Mouse (Mus musculus) gastrocnemius, postnatal 10 days (tissue): ENCODE results near the gene Gpc3. TPM values are rescaled to one million over a fixed set of nuclear protein-coding genes. Genes with fewer than 3 reads are reported as not detected.
"Not testable (repeated sequence)": the region's sequence is repeated elsewhere in the genome, so short reads cannot be mapped to it uniquely, and the experiment has no call there.

Experiments
- DNase-seq: peaks from one replicate; pipeline ENCODE4 v3.0.0; 2021; ENCODE audit warnings: mixed read lengths
- total RNA-seq, 2 experiments: library from RNA; stranded (reverse); gene quantifications; 2 replicates each; pipeline ENCODE4 v1.2.3; 2021

Gene Gpc3
- total RNA-seq, 2 experiments from 2014 or later = 92.2 to 118 TPM

- DNase-seq = no peak
Measured at GRCm38 (mm10) chrX:52412936-52413335, 200.8 kb downstream of the Gpc3 start.

GRCm38 (mm10) chrX:52401188-52401587, 212.6 kb downstream of the Gpc3 start:
- no peak for DNase-seq

- no peak for DNase-seq
Measured at GRCm38 (mm10) chrX:52375129-52375528, 238.6 kb downstream of the Gpc3 start.

GRCm38 (mm10) chrX:52374209-52374608, 239.5 kb downstream of the Gpc3 start:
- DNase-seq = no peak

GRCm38 (mm10) chrX:52372436-52372835, 241.3 kb downstream of the Gpc3 start:
- no peak for DNase-seq

GRCm38 (mm10) chrX:52369938-52370758, 243.6 kb downstream of the Gpc3 start:
- DNase-seq = no peak

- DNase-seq = no peak
Measured at GRCm38 (mm10) chrX:52369304-52369937, 244.3 kb downstream of the Gpc3 start.

GRCm38 (mm10) chrX:52366826-52367225, 246.9 kb downstream of the Gpc3 start:
- DNase-seq = no peak

- DNase-seq = no peak
Measured at GRCm38 (mm10) chrX:52365790-52366189, 248.0 kb downstream of the Gpc3 start.

GRCm38 (mm10) chrX:52362241-52363011, 251.3 kb downstream of the Gpc3 start:
- DNase-seq = no peak

GRCm38 (mm10) chrX:52352981-52353380, 260.8 kb downstream of the Gpc3 start:
- DNase-seq = no peak

- not testable (repeated sequence) for DNase-seq
Measured at GRCm38 (mm10) chrX:52350631-52351030, 263.1 kb downstream of the Gpc3 start.

GRCm38 (mm10) chrX:52348773-52349172, 265.0 kb downstream of the Gpc3 start:
- no peak for DNase-seq

GRCm38 (mm10) chrX:52344018-52344417, 269.7 kb downstream of the Gpc3 start:
- no peak for DNase-seq

GRCm38 (mm10) chrX:52340251-52340650, 273.5 kb downstream of the Gpc3 start:
- DNase-seq = no peak

- DNase-seq = no peak
Measured at GRCm38 (mm10) chrX:52321791-52322190, 292.0 kb downstream of the Gpc3 start.

- DNase-seq = no peak
Measured at GRCm38 (mm10) chrX:52320653-52321052, 293.1 kb downstream of the Gpc3 start.

- no peak for DNase-seq
Measured at GRCm38 (mm10) chrX:52310976-52311375, 302.8 kb downstream of the Gpc3 start.

GRCm38 (mm10) chrX:52305226-52305625, 308.5 kb downstream of the Gpc3 start:
- no peak for DNase-seq

- no peak for DNase-seq
Measured at GRCm38 (mm10) chrX:52288792-52289191, 325.0 kb downstream of the Gpc3 start.

- no peak for DNase-seq
Measured at GRCm38 (mm10) chrX:52287944-52288343, 325.8 kb downstream of the Gpc3 start.

- no peak for DNase-seq
Measured at GRCm38 (mm10) chrX:52282070-52282469, 331.7 kb downstream of the Gpc3 start.
